Mouse (Mus musculus): ENCODE results near the gene Naa50. TPM values are rescaled to one million over a fixed set of nuclear protein-coding genes. Genes with fewer than 3 reads are reported as not detected.

The Naa50 gene
- total and polyA plus RNA-seq, 3 experiments: 40.1 to 200 (median 122) TPM

GRCm38 (mm10) chr16:44182597-44182996 lies 43.0 kb downstream of the Naa50 start:
- dilution Hi-C loops (cut with MboI; ENCODE audit: extremely low pct_ligation_motif_present, extremely low pct_unique_long_range_greater_than_20kb, low sequenced_read_pairs): no loop called here

GRCm38 (mm10) chr16:44184769-44185168 lies 45.1 kb downstream of the Naa50 start:
- Histone ChIP-seq H3K4me1 (ENCODE audit: control insufficient read depth in 1 of 2, insufficient read depth in 2 of 2) (no peaks in the 10 kb centered on the region; a peak in 1 of 4 replicates), H3K27me3 (replicated peaks) (no peaks in the 10 kb centered on the region)
- dilution Hi-C loops (cut with MboI; ENCODE audit: extremely low pct_ligation_motif_present, extremely low pct_unique_long_range_greater_than_20kb, low sequenced_read_pairs): no loop called here

More at GRCm38 (mm10) chr16:44182597-44182996, 43.0 kb downstream of the Naa50 start:
- Histone ChIP-seq H3K4me3 (replicated peaks in 1 of 3; ENCODE audit: low read depth in 2 of 3, low read length in 2 of 3, poor library complexity in 1 of 3) (no peak overlapping the region), H3K27ac (ENCODE audit: insufficient read depth, low read depth) (no peak overlapping the region), H3K9ac (ENCODE audit: insufficient read depth, low read depth) (no peak overlapping the region), H3K9me3 (replicated peaks; ENCODE audit: low read length) (no peaks in the 10 kb centered on the region), H3K4me1 (ENCODE audit: control insufficient read depth in 1 of 2, insufficient read depth in 2 of 2) (no peaks in the 10 kb centered on the region; a peak in 1 of 4 replicates), H3K79me2 (replicated peaks; ENCODE audit: control insufficient read depth, extremely low read depth, insufficient read depth, poor library complexity, severe bottlenecking) (0 out of 2 replicates have a peak, but pooled peaks cover 2% of the 10 kb centered on the region), H3K36me3 (replicated peaks in 1 of 2; ENCODE audit: control insufficient read depth in 1 of 2, insufficient read depth in 1 of 2, low read length in 1 of 2) (peaks cover 0 to 30% of the 10 kb centered on the region in 2 experiments), H3K27me3 (replicated peaks) (no peaks in the 10 kb centered on the region), H3K4me2 (ENCODE audit: insufficient read depth, low read depth, poor library complexity, severe bottlenecking) (no peak overlapping the region)
- TF ChIP-seq SMC3 (IDR thresholded peaks at IDR 0.05; ENCODE audit: low read depth, low read length) (no peak), POLR2A (IDR thresholded peaks at IDR 0.05; ENCODE audit: low read depth, low read length) (no peak), ETS1 (conservative IDR thresholded peaks at IDR 0.05; ENCODE audit: low read depth, low read length) (no peak), SIN3A (IDR thresholded peaks at IDR 0.05; ENCODE audit: low read length) (no peak), TCF12 (IDR thresholded peaks at IDR 0.05; ENCODE audit: low read depth, low read length) (no peak), USF2 (conservative IDR thresholded peaks at IDR 0.05; ENCODE audit: low read depth, low read length) (no peak), CHD2 (IDR thresholded peaks at IDR 0.05; ENCODE audit: low read length) (no peak), MXI1 (IDR thresholded peaks at IDR 0.05; ENCODE audit: low read depth, low read length) (no peak), KAT2A (IDR thresholded peaks at IDR 0.05; ENCODE audit: insufficient replicate concordance, low read length) (no peak), CTCF (conservative IDR thresholded peaks at IDR 0.05 in 1 of 2, IDR thresholded peaks at IDR 0.05 in 1 of 2; ENCODE audit: low read depth in 2 of 2, low read length in 2 of 2) (no peak), RCOR1 (conservative IDR thresholded peaks at IDR 0.05; ENCODE audit: low read depth, low read length) (no peak)
- in situ Hi-C loops (cut with MboI; ENCODE audit: low pct_ligation_motif_present, low pct_unique_long_range_greater_than_20kb, low sequenced_read_pairs): no loop called here
- DNase-seq (ENCODE audit: extremely low read depth): no peak

More at GRCm38 (mm10) chr16:44184769-44185168, 45.1 kb downstream of the Naa50 start:
- Histone ChIP-seq H3K36me3 (replicated peaks in 1 of 2; ENCODE audit: control insufficient read depth in 1 of 2, insufficient read depth in 1 of 2, low read length in 1 of 2) (peaks cover 0 to 23% of the 10 kb centered on the region in 2 experiments), H3K9ac (ENCODE audit: insufficient read depth, low read depth) (no peak overlapping the region), H3K79me2 (replicated peaks; ENCODE audit: control insufficient read depth, extremely low read depth, insufficient read depth, poor library complexity, severe bottlenecking) (0 out of 2 replicates have a peak, but pooled peaks cover 2% of the 10 kb centered on the region), H3K4me2 (ENCODE audit: insufficient read depth, low read depth, poor library complexity, severe bottlenecking) (no peak overlapping the region), H3K9me3 (replicated peaks; ENCODE audit: low read length) (peaks cover 5% of the 10 kb centered on the region), H3K27ac (ENCODE audit: insufficient read depth, low read depth) (no peak overlapping the region), H3K4me3 (replicated peaks in 1 of 3; ENCODE audit: low read depth in 2 of 3, low read length in 2 of 3, poor library complexity in 1 of 3) (no peak overlapping the region)
- DNase-seq (ENCODE audit: extremely low read depth): no peak
- TF ChIP-seq USF2 (conservative IDR thresholded peaks at IDR 0.05; ENCODE audit: low read depth, low read length) (no peak), IRF4 (IDR thresholded peaks at IDR 0.05; ENCODE audit: low read depth, low read length) (no peak), USF1 (IDR thresholded peaks at IDR 0.05; ENCODE audit: low read depth, low read length) (no peak), NRF1 (IDR thresholded peaks at IDR 0.05; ENCODE audit: low read depth, low read length) (no peak), MAFK (IDR thresholded peaks at IDR 0.05; ENCODE audit: insufficient replicate concordance, low read length) (no peak), ETS1 (conservative IDR thresholded peaks at IDR 0.05; ENCODE audit: low read depth, low read length) (no peak), TCF12 (IDR thresholded peaks at IDR 0.05; ENCODE audit: low read depth, low read length) (no peak), CTCF (conservative IDR thresholded peaks at IDR 0.05 in 1 of 2, IDR thresholded peaks at IDR 0.05 in 1 of 2; ENCODE audit: low read depth in 2 of 2, low read length in 2 of 2) (no peak), UBTF (IDR thresholded peaks at IDR 0.05; ENCODE audit: low read depth, low read length) (no peak), GABPA (IDR thresholded peaks at IDR 0.05; ENCODE audit: insufficient replicate concordance, low read depth, low read length) (no peak), RCOR1 (conservative IDR thresholded peaks at IDR 0.05; ENCODE audit: low read depth, low read length) (no peak)
- in situ Hi-C loops (cut with MboI; ENCODE audit: low pct_ligation_motif_present, low pct_unique_long_range_greater_than_20kb, low sequenced_read_pairs): no loop called here

Measured in CH12.LX (cell line).